Mouse (Mus musculus) gastrocnemius, postnatal 36 days (tissue): ENCODE measurements around the gene Kcnab2. TPM values are rescaled to one million over a fixed set of nuclear protein-coding genes. Genes with fewer than 3 reads are reported as not detected.
A peak's percentile ranks its signal among the peaks of the same experiment; 100 is the strongest.

ENCODE experiments used
- DNase-seq, 2 experiments: peaks; one replicate each; pipeline ENCODE4 v3.0.0; 2022
- intact Hi-C: fragments of 180-260 bp; cut with DNase I; formaldehyde crosslinking; loops from one replicate; pipeline ENCODE4 v1.15.1; 2025
- total RNA-seq, 2 experiments: library from RNA; stranded (reverse); gene quantifications; 2 replicates each; pipeline ENCODE4 v1.2.3; 2021

Gene Kcnab2
- total RNA-seq, 2 experiments from 2014 or later = 1.3 to 1.5 TPM

GRCm38 (mm10) chr4:152405671-152406201 lies 71.9 kb downstream of the Kcnab2 start:
- intact Hi-C loops = no loop called here
- DNase-seq = no peak

GRCm38 (mm10) chr4:152405143-152405542 lies 72.5 kb downstream of the Kcnab2 start:
- intact Hi-C loops = no loop called here
- no peak for DNase-seq

GRCm38 (mm10) chr4:152398926-152399325 lies 78.7 kb downstream of the Kcnab2 start:
- no peak for DNase-seq
- intact Hi-C loops = no loop called here

GRCm38 (mm10) chr4:152392627-152393026 lies 85.0 kb downstream of the Kcnab2 start:
- intact Hi-C loops = no loop called here
- no peak for DNase-seq

GRCm38 (mm10) chr4:152392192-152392591 lies 85.5 kb downstream of the Kcnab2 start:
- intact Hi-C loops = no loop called here
- no peak for DNase-seq

- DNase-seq = no peak
- intact Hi-C loops = no loop called here
These were observed 92.0 kb downstream of the Kcnab2 start for GRCm38 (mm10) chr4:152385644-152386043.

- intact Hi-C loops = no loop called here
- no peak for DNase-seq
These were observed 95.0 kb downstream of the Kcnab2 start for GRCm38 (mm10) chr4:152382528-152383252.

- intact Hi-C loops = no loop called here
- DNase-seq = no peak
These were observed 112.4 kb downstream of the Kcnab2 start for GRCm38 (mm10) chr4:152365228-152365627.

- intact Hi-C loops = no loop called here
These were observed 115.5 kb downstream of the Kcnab2 start for GRCm38 (mm10) chr4:152362180-152362579.

GRCm38 (mm10) chr4:152360855-152361254 lies 116.8 kb downstream of the Kcnab2 start:
- intact Hi-C loops = no loop called here

More at GRCm38 (mm10) chr4:152362180-152362579, 115.5 kb downstream of the Kcnab2 start:
- no peak for DNase-seq

GRCm38 (mm10) chr4:152359700-152360099 lies 118.0 kb downstream of the Kcnab2 start:
- no peak for DNase-seq
- intact Hi-C loops = no loop called here

More at GRCm38 (mm10) chr4:152360855-152361254, 116.8 kb downstream of the Kcnab2 start:
- DNase-seq = no peak

GRCm38 (mm10) chr4:152355672-152356071 lies 122.0 kb downstream of the Kcnab2 start:
- intact Hi-C loops = no loop called here
- no peak for DNase-seq

GRCm38 (mm10) chr4:152353886-152354637 lies 123.6 kb downstream of the Kcnab2 start:
- no peak for DNase-seq
- intact Hi-C loops = no loop called here

GRCm38 (mm10) chr4:152351422-152352305 lies 126.0 kb downstream of the Kcnab2 start:
- intact Hi-C loops = no loop called here
- DNase-seq = no peak

- intact Hi-C loops = no loop called here
- no peak for DNase-seq
These were observed 126.8 kb downstream of the Kcnab2 start for GRCm38 (mm10) chr4:152350722-152351421.

- intact Hi-C loops = no loop called here
- no peak for DNase-seq
These were observed 127.8 kb downstream of the Kcnab2 start for GRCm38 (mm10) chr4:152349837-152350381.

GRCm38 (mm10) chr4:152345120-152345889 lies 132.4 kb downstream of the Kcnab2 start:
- peak; percentile 36 to 59 for DNase-seq
- intact Hi-C loops = no loop called here

GRCm38 (mm10) chr4:152344651-152345050 lies 133.0 kb downstream of the Kcnab2 start:
- intact Hi-C loops = no loop called here
- no peak for DNase-seq

- intact Hi-C loops = loop anchor here (2.0 kb wide), 2 partner anchors 90 to 148 kb away; no protein-coding TSS in a partner anchor
- no peak for DNase-seq
These were observed 134.4 kb downstream of the Kcnab2 start for GRCm38 (mm10) chr4:152343296-152343695.
